Mouse (Mus musculus): ENCODE measurements around the gene Hacl1.

- TF ChIP-seq CTCF (IDR thresholded peaks at IDR 0.05; ENCODE audit: extremely low read depth, insufficient read length, insufficient replicate concordance, low read depth, low read length) (no peak), POLR2A (IDR thresholded peaks at IDR 0.05; ENCODE audit: low read depth, low read length) (no peak)
These were observed 42.5 kb upstream of the Hacl1 start for GRCm38 (mm10) chr14:31683610-31684009.

Measured in small intestine, adult 2 months (tissue).